Mouse (Mus musculus) testis, adult 2 months (tissue): ENCODE measurements around the gene Espnl. TPM values are rescaled to one million over a fixed set of nuclear protein-coding genes. Genes with fewer than 3 reads are reported as not detected.
A peak's percentile ranks its signal among the peaks of the same experiment; 100 is the strongest.

Experiments
- H3K27ac ChIP-seq: fragments of 200-500 bp; 2 replicates; pipeline ENCODE4 v1.5.1; 2012; ENCODE audit warnings: low read depth, low read length; ENCODE audit not compliant: control insufficient read depth, insufficient read depth
- H3K27me3 ChIP-seq: fragments of 200-500 bp; 2 replicates; pipeline ENCODE4 v1.6.1; 2012; ENCODE audit warnings: mild to moderate bottlenecking, low read length, moderate library complexity; ENCODE audit not compliant: control insufficient read depth, insufficient read depth
- H3K36me3 ChIP-seq: fragments of 200-500 bp; 2 replicates; pipeline ENCODE4 v1.6.1; 2012; ENCODE audit warnings: mild to moderate bottlenecking, low read length; ENCODE audit not compliant: control insufficient read depth, insufficient read depth
- H3K4me1 ChIP-seq: fragments of 200-500 bp; 2 replicates; pipeline ENCODE4 v1.6.1; 2012; ENCODE audit warnings: low read length; ENCODE audit not compliant: control insufficient read depth, insufficient read depth
- H3K4me3 ChIP-seq: fragments of 200-500 bp; 2 replicates; pipeline ENCODE4 v1.5.1; 2012; ENCODE audit warnings: low read depth, mild to moderate bottlenecking, low read length, moderate library complexity, mixed read lengths; ENCODE audit not compliant: control insufficient read depth
- CTCF ChIP-seq: fragments of 200-500 bp; IDR thresholded peaks from 2 replicates; pipeline ENCODE4 v1.5.1; 2012; ENCODE audit warnings: low read depth, mild to moderate bottlenecking, inconsistent platforms, low read length, moderate library complexity; ENCODE audit not compliant: control insufficient read depth, insufficient read depth, insufficient replicate concordance
- POLR2A ChIP-seq: fragments of 200-500 bp; IDR thresholded peaks from 2 replicates; pipeline ENCODE4 v1.6.1; 2012; ENCODE audit warnings: low read depth, mild to moderate bottlenecking, inconsistent platforms, low read length, moderate library complexity; ENCODE audit not compliant: control insufficient read depth
- polyA plus RNA-seq: library from polyadenylated mRNA; depleted of rRNA; stranded (reverse); fragments of >200 nt; gene quantifications from 2 replicates; pipeline ENCODE4 v1.2.3, GENCODE M21; 2012

Espnl gene
- polyA plus RNA-seq, 1 experiment = 0.27 TPM

DNA sequence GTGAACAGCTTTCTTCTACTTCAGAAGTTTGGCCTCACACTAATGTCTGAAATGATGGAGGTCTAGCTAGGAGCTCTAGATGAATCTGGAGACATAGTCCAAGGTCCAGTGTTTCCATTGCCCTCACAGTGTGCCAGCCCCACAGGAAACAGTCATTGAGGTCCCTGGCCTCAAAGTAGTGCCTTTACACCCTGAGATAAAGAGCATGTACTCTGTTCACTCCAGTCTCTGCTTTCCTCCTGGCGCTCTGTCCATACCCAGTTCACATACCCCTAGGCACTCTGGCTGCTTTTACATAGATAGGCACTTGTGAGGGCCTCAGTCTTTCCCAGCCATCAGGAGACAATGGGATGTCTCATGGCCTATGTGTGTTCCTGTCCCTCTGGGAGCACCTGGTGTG lies 32.5 kb upstream of the Espnl start:
- H3K4me3 ChIP-seq = no peak overlapping the region
- H3K27ac ChIP-seq = no peak overlapping the region
- no peaks in the 10 kb centered on the region for H3K27me3 ChIP-seq
- peaks cover 2% of the 10 kb centered on the region for H3K36me3 ChIP-seq
- TF ChIP-seq POLR2A = no peak
- TF ChIP-seq CTCF = no peak
- H3K4me1 ChIP-seq = no peaks in the 10 kb centered on the region

DNA sequence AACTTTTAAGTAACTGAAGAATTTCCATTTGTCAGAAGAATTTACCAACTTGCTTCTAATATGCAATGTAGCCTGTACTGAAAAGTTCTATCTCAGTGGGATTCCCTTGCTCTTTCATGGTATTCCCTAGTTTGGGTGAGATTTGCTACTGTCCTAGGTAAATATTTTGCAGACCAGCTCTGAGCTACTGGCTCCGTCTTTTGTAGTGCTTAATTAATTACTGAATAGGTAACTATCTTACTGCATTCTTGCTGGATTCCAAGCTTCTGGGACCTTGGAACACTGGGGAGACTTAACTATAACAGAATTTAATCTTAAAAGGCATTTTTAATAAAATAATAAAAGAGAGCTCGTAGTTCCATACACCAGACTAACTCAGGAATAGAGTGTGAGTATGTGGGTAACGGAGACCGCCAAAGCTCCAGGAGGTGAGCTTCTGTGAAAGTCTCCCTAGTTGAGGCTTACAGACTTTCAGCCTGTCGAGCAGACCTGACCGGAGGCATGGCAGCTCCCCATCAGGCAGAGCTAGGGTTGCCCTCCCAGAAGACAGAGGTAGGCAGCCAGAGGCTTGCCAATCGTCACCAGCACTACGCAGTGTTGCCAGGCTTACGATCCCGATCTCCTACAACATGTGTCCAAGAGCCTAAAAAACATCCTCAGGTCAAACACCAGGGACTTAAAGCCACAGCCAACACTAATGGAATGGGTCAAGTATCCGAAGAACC lies 29.6 kb upstream of the Espnl start:
- TF ChIP-seq POLR2A = no peak
- TF ChIP-seq CTCF = no peak
- H3K27ac ChIP-seq = no peak overlapping the region
- no peaks in the 10 kb centered on the region for H3K36me3 ChIP-seq
- no peak overlapping the region for H3K4me3 ChIP-seq
- no peaks in the 10 kb centered on the region for H3K4me1 ChIP-seq
- H3K27me3 ChIP-seq = no peaks in the 10 kb centered on the region

- H3K27ac ChIP-seq = no peak overlapping the region
- H3K4me3 ChIP-seq = no peak overlapping the region
- no peaks in the 10 kb centered on the region for H3K36me3 ChIP-seq
- H3K4me1 ChIP-seq = peaks cover 9% of the 10 kb centered on the region
- no peaks in the 10 kb centered on the region for H3K27me3 ChIP-seq
- TF ChIP-seq POLR2A (no peak), CTCF (no peak)
Measured at GRCm38 (mm10) chr1:91295544-91295943, 26.3 kb upstream of the Espnl start.

DNA sequence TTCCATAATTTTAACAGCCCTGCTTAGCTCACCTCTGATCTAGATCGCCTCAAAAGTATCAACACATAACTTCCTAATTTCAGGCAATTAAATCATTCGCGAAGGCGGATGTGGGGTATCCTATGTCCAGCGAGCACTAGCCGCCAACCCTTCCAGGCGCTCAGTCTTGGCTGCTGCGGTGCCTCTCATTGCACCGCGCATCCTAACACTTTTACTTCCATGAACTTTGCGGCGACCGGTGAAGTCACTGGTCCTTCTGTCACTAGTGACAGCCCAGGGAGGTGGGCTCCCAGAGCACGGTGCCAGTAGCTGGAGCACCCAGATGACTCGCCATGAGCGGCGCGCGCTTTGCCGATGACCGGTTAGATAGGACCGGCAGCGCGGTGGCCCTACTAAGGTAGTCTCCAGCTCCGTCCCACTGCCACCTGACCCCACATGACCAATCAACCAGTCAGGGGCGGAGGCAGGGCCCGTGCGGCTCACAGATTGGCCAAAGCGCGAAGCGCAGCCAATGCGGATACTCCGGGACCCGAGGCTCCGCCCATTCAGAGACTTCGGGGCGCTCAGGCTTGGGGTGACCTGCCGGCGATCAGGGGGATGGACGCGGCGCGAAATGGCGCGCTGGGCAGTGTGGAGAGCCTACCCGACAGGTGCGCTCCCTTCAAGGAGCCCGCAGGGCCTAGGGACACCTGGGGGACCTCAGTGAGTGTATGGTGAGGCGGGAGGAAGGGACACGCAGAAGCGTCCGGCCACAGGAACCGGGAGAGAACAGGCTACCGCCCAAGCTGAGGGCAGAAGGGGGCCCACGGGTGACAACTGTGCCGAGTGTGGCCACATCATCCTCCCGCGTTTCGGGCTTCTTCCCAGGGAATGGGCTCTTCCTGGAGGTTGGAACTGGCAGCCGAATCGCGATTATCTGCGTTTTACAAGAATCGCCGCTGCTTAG lies 23.8 kb upstream of the Espnl start, which contains the start of gene Scly:
TSS of gene Scly (plus strand) at position 540 of the 946 bp plus-strand sequence.
- Histone ChIP-seq H3K4me3 (peak within 1 kb of the TSS; percentile 98), H3K27me3 (no peaks in the 10 kb centered on the region), H3K27ac (peak within 1 kb of the TSS; percentile 41), H3K36me3 (no peaks in the 10 kb centered on the region), H3K4me1 (peaks cover 9% of the 10 kb centered on the region)
- peak; percentile 31 for TF ChIP-seq POLR2A
- TF ChIP-seq CTCF = no peak

GRCm38 (mm10) chr1:91299026-91299706 lies 22.7 kb upstream of the Espnl start:
- Histone ChIP-seq H3K27ac (no peak overlapping the region), H3K4me3 (peak overlapping the region; percentile 56), H3K27me3 (no peaks in the 10 kb centered on the region), H3K36me3 (no peaks in the 10 kb centered on the region), H3K4me1 (peaks cover 9% of the 10 kb centered on the region)
- TF ChIP-seq POLR2A = no peak
- no peak for TF ChIP-seq CTCF

- no peaks in the 10 kb centered on the region for H3K36me3 ChIP-seq
- H3K4me1 ChIP-seq = peaks cover 9% of the 10 kb centered on the region
- no peak for TF ChIP-seq CTCF
- no peak overlapping the region for H3K27ac ChIP-seq
- no peaks in the 10 kb centered on the region for H3K27me3 ChIP-seq
- H3K4me3 ChIP-seq = no peak overlapping the region
Measured at GRCm38 (mm10) chr1:91299707-91300426, 22.0 kb upstream of the Espnl start.
